Mouse (Mus musculus) retina, postnatal 7 days (tissue): ENCODE results near the gene Snx13.

Experiments
- DNase-seq: peaks from one replicate; pipeline ENCODE4 v3.0.0-alpha.2; 2012; ENCODE audit warnings: low read depth, low spot score

Snx13 gene

GRCm38 (mm10) chr12:35046999-35047319 is at the start of gene Snx13:
Gene Snx13, plus strand, starts transcription at chr12:35047186.
- DNase-seq, result peak; percentile 89

GRCm38 (mm10) chr12:34997597-34998182 is 49.3 kb upstream of the Snx13 start:
- DNase-seq, result no peak

GRCm38 (mm10) chr12:34998778-34999467 is 48.1 kb upstream of the Snx13 start:
- no peak for DNase-seq

GRCm38 (mm10) chr12:35000323-35000722 is 46.7 kb upstream of the Snx13 start:
- no peak for DNase-seq

GRCm38 (mm10) chr12:35005748-35006147 is 41.2 kb upstream of the Snx13 start:
- no peak for DNase-seq

GRCm38 (mm10) chr12:35007851-35008250 is 39.1 kb upstream of the Snx13 start:
- DNase-seq, result no peak

- no peak for DNase-seq
These were observed 38.4 kb upstream of the Snx13 start for GRCm38 (mm10) chr12:35008340-35009137.

GRCm38 (mm10) chr12:35011462-35011861 is 35.5 kb upstream of the Snx13 start:
- DNase-seq, result no peak

GRCm38 (mm10) chr12:35013950-35014349 is 33.0 kb upstream of the Snx13 start:
- no peak for DNase-seq

- DNase-seq, result no peak
These were observed 30.9 kb upstream of the Snx13 start for GRCm38 (mm10) chr12:35016056-35016455.

- no peak for DNase-seq
These were observed 30.3 kb upstream of the Snx13 start for GRCm38 (mm10) chr12:35016481-35017250.

GRCm38 (mm10) chr12:35018679-35019237 is 28.2 kb upstream of the Snx13 start:
- DNase-seq, result no peak

GRCm38 (mm10) chr12:35021285-35021684 is 25.7 kb upstream of the Snx13 start:
- no peak for DNase-seq

GRCm38 (mm10) chr12:35022066-35022465 is 24.9 kb upstream of the Snx13 start:
- no peak for DNase-seq

- DNase-seq, result no peak
These were observed 21.0 kb upstream of the Snx13 start for GRCm38 (mm10) chr12:35025916-35026432.

- DNase-seq, result no peak
These were observed 19.5 kb upstream of the Snx13 start for GRCm38 (mm10) chr12:35027533-35027932.

GRCm38 (mm10) chr12:35038668-35039570 is 8.1 kb upstream of the Snx13 start:
- no peak for DNase-seq

GRCm38 (mm10) chr12:35039571-35039936 is 7.4 kb upstream of the Snx13 start:
- no peak for DNase-seq

- no peak for DNase-seq
These were observed 5.0 kb upstream of the Snx13 start for GRCm38 (mm10) chr12:35041964-35042363.

- DNase-seq, result peak; percentile 39
These were observed 532 bp upstream of the Snx13 start for GRCm38 (mm10) chr12:35046310-35046998.
